Mouse (Mus musculus) cerebellum, adult 2 months (tissue): Measurements from ENCODE around the gene Olfr51.

ENCODE experiments used
- CTCF ChIP-seq: fragments of 200-500 bp; IDR thresholded peaks from 2 replicates; pipeline ENCODE4 v1.5.1; 2011; ENCODE audit warnings: low read depth, mild to moderate bottlenecking, control low read depth, low read length, moderate library complexity, borderline replicate concordance; ENCODE audit not compliant: insufficient read depth
- POLR2A ChIP-seq: fragments of 200-500 bp; IDR thresholded peaks from 2 replicates; pipeline ENCODE4 v1.6.1; 2011; ENCODE audit warnings: low read length, control low read depth, borderline replicate concordance; ENCODE audit not compliant: insufficient read depth

GRCm38 (mm10) chr11:50981667-50982066 is 21.7 kb upstream of the Olfr51 start, which contains the start of gene Olfr1377:
- no peak for TF ChIP-seq CTCF
- no peak for TF ChIP-seq POLR2A
